Mouse (Mus musculus) mesoderm, embryonic 11.5 days (tissue): ENCODE results near the gene Krt34.

Experiments
- DNase-seq: peaks from one replicate; pipeline ENCODE4 v3.0.0-alpha.2; 2012; ENCODE audit warnings: low read depth, low spot score

Gene Krt34

DNA sequence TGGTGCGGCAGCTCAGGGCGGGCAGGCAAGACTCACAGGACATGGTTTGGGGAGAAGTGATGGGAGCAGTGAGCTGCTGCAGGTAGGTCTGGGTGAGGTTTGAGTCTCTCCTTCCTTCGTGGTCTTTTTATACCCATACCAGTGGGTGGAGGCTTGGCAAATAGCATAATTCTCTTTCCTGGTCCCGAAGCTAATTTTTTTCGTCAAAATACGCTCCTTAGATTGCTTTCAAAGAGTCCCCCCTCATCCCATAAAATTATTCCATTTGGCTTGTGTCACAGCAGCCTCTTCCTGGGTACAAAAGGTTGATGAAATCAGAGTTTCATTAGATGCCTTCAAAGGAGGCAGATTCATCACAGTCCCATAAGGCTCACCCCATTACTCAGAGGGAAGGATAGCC, at the start of gene Krt34:
Gene Krt34 (minus strand): TSS at position 101 of the 400 bp plus-strand sequence.
- no peak for DNase-seq

DNA sequence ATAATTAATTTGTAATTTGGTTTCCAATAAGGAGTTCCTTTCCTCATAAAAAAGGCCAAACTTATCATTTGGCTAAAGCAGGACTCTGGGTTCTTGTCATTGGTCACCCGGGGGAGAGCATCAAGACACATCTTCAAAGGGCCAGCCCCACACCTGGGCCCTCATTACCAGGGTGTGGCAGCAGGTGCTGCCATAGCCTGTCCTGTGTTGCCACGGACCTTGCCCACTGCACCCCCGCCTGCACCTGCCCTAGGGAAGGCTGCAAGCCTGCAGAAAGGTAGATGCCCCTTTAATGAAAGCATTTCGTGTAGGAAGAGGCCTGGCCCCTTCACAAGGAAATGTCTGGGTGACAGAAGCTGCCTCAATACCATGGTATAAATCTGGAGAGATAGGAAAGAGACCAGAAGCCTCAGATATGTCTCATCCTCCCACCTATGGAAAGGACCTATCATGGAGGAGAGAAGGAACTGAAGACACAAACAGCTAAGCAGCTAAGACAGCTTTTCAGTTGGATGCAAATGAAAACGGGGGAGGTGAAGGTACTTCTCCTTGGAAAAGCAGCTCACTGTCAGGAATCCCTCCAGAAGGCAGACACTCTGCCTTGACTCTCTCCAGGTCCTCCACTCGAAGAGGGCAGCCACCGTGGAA, 47.1 kb upstream of the Krt34 start:
- no peak for DNase-seq

DNA sequence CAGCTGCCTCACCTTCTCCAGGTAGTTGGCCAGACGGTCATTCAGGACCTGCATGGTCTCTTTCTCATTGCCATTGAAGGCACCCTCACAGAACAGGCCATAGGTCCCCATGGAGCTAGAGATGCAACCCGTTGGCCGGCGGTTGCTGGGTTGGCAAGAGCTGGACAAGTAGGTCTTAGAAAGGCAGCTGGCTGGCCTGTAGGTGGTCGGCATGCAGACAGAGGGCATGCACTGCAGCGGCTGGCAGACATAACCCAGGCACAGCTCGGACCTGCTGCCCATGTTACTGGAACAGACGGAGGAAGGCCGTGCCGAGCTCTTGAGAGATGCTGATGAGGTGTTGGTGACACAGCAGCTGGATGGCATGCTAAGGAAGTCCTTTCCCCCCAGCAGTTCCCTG, 46.5 kb upstream of the Krt34 start, which contains the start of gene Krt32:
Gene Krt32 (minus strand): TSS at position 366 of the 400 bp plus-strand sequence.
- no peak for DNase-seq

DNA sequence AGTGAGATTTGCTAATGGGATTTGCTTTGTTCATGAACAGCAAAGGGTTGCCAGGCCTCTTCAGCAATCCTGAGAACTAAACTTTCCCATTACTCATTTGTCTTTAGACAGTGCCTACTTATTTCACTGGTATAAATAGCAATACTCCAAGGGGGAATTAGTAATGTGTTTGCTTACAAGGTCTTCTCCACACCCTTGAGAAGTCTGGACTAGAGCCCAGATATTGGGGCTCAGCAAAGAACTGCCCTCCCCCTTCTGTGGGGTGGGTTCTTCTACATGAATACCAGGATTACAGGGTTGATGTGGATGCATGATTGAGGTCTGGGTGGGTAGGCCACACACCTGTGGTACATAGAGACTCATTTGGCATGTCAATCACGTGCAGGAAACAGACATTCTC, 32.5 kb upstream of the Krt34 start:
- DNase-seq: no peak

DNA sequence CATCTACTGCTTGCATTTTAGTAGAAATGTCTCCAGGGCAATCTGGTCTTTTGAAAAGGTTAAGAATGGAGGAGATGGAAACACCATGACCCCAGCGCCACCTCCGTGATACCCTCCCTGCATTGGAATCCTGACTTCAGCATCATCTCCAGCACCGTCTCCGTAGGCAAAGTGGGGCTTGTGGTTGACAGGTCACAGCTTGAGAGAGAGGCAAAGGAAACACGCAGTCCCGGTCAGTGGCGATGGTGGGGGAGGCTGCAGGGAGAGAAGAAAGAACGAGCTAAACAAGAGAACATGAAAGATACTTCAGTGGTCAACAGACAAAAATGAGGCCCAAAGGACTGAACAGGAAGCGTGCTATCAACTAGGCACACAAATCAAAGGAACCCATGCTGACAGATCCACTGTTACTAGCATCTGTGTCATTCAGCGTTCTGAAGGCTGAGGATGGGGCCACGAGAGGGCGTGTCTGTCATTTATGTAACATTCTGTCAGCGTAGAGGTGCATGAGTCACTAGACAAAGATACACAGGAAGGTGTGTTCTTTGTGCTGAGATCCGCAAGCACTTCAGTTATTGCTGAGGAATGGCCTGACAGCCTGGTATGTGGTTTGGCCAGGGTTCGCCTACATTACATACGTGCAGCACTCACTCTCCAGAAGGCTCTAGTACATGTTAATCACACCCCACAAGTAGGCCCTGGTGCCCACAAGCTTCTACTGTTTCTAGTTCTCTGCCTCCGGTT, 26.1 kb upstream of the Krt34 start:
- DNase-seq: peak; percentile 14

DNA sequence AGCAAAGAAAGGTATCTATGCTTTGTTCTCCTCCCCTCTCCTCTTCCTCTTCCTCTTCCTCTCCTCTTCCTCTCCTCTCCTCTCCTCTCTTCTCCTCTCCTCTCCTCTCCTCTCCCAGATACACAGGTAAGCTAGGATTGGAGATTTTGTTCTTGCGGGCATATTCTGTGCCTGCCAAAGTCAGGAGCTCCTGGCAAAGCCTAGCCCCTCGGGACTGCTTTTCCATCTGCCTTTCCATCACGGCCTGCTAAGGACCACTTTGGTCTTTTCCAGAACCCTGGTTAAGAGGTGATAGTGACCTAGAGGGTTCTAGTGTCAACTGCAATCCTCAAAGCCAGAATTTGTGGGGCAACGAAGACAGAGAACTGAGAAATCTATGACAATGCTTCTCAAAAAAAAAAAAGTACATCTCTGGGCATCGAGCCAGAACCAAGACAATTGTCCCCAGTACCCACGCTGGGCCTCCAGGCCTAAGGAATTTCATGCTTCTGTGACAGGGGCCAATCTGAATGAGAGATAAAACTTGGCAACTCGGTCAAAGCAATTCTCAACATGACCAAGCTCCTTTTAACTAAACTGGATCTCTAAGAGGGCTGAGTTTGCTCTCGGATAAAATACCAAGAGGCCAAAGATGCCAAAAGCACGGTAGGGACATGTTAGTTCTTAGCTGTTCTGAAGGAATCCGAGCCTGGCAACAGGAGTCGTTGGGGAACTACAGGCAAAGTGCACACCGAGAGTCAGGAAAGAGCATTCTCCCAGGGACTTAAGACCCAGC, 25.1 kb upstream of the Krt34 start:
- DNase-seq: no peak

DNA sequence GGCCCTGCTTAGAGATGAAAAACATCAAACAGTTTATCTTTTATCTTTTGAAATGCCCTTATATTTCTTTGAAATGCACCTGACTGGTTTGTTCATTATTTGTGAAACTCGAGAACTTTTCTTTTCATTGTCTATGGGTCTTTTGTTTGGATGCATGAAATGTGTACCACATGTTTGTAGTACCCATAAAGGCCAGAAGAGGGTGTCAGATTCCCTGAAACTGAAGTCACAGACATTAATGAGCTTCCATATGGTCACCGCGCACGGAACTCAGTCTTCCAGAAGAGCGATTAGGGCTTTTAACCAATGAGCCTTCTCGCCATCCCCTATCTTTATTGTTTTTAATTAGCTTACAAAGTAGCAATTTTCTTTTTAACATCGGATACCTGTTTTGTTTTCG, 17.5 kb upstream of the Krt34 start:
- DNase-seq: peak; percentile 26

DNA sequence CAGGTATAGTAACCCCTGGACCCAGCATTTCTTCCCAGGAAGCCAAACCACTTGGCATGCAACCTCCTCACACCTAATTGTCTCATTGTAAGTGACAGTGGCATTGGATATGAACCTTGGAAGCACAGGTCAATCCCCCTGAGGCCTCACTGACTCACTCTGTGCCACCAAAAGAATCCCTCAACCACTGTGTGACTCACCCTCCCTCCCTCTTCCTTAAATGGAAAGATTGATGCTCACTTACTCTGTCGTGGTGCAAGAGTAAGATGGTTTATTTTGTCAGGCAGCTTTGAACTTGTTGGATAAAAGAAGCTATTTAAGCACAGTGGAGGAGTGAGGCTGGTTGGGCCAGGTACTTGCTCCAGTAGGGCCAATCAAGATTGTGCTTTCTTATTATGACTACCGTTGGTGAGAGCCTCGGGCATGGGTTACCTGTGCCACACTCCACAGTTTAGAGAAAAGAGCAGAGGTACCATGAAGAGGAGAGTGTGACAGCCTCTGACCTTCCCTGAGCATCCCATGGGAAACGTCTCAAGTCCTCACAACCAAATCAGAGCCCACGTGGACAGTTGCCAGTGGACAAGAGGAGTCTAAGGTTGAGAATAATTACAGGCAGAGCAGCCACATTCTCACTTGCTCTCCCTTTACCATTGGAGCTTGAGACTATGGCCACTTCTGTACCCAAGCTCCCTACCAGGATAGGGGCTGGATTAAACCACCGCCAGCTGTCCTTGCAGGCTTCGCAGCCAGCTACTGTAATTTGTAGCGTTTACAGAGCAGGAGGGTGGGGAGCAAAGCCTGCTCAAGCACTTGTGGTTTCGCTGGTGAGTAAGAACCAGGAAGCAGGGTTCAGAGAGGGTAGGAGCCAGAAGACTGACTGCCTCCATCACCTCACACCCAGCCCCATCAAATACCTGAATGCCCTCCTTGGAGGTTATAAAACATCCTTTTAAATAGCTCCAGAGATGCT, 14.6 kb upstream of the Krt34 start:
- DNase-seq: no peak

DNA sequence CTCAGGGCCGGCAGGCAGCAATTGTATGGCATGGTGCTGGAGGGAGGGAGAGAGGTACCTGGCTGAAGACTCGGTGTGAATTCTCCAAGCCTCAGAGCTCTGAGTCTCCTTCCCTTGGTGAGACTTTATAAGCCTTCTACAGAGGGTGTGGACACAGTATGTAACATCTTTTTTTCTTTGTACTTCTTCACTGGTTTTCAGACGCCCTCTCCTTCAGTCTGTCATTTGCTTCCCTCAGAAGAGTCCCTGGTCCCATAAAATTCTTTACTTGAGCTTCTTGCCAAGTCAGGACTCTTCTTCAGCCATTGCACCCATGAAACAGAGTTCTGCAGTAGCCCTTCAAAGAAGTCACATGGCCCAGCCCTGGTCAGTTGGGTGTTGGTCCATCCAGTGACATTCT, 9.1 kb upstream of the Krt34 start, which contains the start of gene Krt31:
Gene Krt31 (minus strand): TSS at position 101 of the 400 bp plus-strand sequence.
- DNase-seq: no peak

DNA sequence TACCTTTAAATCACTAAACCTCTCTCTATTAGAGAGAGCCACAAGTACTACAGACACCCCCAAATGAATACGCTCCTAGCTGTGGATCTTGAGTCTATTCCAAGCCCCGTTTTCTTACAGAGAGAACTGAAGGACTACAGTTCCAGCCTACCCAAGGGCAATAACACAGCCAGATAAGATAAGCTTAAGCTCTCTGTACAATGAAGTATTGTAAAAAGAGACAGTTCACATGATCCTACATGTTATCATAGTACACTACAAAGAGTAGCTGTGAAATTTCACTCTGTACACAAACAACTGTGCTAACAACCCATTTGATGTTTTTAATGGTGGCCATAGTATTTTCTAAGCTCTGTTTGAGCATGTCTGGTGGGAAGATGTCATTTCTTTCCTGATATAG, 5.8 kb upstream of the Krt34 start:
- DNase-seq: no peak

DNA sequence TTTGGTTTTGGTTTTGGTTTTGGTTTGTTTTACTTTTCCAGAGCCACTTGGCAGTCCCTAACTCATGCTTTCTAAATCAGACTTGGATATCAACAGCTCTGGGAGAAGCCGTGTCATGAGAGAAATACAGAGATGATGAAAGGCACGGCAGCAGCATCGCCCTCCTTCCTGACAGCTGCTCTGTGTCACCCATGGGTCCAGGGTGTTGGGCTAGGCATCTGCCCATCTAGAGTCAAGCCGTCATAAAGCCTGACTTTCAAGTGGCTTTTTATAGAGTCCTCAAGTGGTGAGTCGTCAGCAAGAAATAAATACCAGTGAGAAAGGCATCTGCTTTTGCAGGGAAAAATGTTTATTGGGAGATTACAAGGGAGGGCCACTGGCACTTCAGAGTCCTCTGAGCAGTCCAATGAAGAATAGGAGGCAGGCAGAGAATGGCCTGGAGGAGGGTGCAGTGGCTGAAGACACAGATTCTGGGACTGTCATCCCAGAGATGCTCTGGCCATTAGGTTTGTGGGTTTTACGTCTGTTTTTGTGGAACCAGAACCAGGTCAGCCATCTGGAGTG, 5.0 kb upstream of the Krt34 start:
- DNase-seq: no peak

DNA sequence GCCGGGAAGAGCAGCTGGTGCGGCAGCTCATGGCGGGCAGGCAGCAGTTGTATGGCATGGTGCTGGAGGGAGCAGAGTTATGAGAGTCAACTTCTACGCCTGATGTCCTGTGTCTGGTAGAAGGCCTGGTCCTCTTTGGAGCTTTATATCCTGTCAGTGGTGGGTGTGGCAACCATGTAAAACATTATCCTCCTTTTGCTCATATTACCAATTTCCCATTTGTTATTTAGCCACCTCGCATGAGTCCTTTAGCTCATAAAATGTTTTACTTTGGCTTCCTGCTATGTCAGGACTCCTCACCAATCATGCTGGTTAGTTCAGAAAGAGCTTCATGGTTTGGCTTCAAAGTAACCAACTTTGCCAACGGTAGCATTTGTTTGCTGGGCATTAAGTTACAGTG, 11.6 kb downstream of the Krt34 start, which contains the start of gene Krt33b:
Gene Krt33b (minus strand): TSS at position 101 of the 400 bp plus-strand sequence.
- no peak for DNase-seq

DNA sequence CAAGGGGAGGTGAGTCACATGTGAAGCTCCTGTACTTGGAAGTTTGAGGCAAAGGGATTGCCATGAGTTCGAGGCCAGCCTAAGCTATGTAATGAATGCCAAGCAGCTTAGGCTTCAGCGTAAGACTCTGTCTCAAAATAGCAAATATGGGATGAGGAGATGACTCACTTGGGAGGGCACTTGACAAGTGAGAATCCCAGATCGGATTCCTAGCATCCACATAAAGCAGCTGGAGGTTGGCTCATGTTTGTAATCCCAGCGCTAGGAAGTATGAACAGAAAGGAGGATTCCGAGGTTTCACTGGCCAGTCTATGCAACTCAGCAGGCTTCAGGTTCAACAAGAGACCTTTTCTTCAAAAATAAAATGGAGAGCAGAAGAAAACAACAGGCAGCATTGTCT, 19.9 kb downstream of the Krt34 start:
- no peak for DNase-seq

DNA sequence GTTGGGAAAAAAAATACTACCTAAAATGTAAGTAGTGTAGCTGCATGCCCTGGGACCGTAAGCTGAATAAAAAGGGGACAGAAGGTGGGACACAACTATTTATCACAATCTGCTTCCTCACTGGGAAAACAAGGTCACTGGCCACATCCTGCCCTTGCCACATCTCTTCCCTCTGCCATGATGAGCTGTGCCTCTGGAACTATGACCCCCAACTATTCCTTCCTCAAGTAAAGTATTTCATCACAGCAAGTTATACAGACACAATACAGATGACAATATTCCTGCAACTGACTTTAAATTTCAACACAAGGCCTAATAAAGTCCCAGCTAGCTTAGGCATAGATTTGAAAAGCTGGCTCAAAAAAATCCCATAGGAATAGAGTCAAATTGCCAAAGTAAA, 21.9 kb downstream of the Krt34 start:
- DNase-seq: no peak

DNA sequence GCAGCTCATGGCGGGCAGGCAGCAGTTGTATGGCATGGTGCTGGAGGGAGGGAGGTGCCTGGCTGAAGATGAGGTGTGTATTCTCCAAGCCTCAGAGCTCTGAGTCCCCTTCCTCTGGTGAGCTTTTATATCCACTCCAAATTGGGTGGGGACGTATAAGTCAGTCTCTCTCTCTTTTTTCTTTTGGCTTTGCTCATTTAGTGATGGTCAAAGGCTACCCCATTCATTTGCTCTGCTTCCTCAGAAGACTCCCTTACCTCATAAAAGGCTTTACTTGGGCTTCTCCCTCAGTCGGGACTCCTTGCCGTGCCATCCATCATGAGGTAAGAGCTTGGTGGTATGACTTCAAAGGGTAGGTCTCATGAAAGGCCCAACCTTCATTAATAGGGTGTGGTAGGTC, 25.2 kb downstream of the Krt34 start, which contains the start of gene Krt33a:
Gene Krt33a (minus strand): TSS at position 101 of the 400 bp plus-strand sequence.
- no peak for DNase-seq

DNA sequence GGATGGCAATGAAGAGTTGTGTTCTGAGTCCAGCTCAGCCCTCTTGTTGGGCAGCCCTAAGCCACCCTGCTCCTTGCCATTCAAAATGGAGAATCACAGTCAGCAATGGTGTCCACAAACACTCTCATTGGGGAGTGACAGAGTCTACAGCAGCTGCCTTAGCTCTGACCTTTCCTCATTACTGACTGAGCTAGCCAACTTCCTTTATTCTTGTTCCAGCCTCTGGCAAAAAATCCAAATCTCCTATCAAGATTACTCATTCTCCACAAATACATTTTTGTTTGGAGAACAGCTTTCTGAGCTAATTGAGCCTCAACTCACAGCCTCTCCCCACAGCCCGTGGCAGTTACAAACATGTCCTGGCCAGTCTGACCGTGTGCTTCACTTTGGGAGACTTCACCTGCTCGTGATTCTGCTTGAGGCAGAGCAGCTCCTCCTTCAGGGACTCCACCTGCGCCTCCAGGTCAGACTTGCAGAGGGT, 27.6 kb downstream of the Krt34 start:
- DNase-seq: no peak

DNA sequence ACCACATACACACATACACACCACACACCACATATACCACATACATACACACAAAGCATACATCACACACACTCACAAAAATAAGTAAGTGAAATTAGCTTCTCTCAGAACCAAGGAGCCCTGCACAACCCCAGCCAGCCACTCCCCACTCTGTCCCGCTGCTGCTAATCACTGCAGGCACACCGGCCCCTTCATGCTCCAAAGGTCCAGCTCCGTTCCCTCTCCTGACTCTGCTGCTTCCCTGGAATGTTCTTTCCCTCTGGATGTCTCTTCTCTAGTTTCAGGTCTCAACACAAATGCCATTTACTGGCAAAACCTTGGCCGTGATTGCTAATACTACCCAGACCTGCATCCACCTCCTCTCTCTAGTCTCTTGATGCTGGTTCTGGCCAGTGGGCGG, 30.7 kb downstream of the Krt34 start:
- no peak for DNase-seq

DNA sequence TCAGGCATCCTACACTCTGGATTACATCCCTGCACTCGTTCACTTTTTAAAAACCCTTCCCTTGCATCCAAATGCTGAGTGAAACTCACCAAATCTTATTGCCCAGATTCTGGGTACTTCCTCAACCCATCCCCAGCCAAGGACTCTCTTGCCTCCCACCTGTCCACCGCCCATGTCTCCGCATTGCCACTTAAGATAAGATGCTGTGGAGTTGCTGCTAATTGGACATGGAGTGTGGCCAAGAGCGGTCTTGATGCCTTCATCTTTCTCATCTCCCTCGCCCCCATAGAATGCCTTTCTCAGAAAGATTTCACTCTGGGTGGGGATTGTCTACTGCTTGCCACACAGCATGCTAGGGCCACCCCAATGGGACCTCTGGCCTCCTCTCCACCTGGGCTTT, 33.0 kb downstream of the Krt34 start:
- no peak for DNase-seq

DNA sequence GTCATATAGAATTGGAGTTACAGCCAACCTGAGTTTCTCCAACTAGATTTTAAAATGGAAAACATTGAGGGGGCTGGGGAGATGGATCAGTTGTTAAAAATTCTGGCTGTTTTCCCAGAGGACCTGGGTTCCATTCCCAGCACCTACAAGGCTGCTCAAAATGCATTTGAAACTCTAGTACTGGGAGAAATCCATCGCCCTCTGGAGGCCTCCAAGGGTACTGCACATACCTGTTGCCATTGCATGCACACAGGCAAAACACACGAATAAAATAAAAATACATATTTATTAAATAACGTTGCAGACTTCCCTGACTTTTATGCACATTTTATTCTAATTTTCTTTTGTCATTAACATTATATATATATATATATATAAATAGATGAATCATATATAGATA, 34.7 kb downstream of the Krt34 start:
- DNase-seq: no peak

DNA sequence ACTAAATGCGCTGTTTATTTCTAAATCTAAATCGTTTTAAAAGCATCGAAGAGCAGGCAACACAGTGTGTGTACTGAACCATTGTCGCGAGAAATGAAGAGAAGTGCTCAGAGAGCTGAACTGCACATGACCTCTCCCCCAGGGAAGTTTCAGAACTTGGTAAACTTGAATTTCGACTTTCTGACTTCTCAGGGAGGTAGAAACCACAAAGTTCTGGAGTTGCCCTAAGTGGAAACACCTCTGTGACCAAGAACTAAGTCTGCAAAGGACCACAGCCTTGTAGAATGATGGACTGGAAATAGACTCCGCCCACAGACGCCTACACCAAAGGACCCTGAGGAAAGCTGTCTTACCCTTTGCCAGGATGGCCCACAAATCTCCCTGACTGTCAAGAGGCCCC, 35.4 kb downstream of the Krt34 start:
- DNase-seq: no peak

DNA sequence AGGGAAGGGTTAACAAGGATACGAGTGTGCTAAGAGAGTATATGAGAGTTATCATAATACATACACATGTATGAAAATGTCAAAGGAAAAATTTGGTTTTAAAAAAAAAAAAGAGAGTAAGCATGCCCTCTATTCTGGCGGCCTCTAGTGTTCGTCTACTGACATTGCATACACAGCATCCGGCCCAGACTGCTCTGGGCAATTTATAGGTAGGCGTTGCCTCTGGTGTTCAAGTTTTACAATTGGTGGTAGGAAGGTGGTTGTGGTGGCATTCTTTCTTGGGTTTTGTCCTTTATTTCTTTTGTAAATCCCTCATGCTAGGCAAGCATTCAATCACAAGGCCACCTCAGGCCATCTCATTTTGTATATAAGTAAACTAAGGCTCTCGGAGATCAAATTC, 36.5 kb downstream of the Krt34 start:
- peak; percentile 53 for DNase-seq
